Mouse (Mus musculus) heart, postnatal 10 days (tissue): Measurements from ENCODE around the gene Phf10. TPM values are rescaled to one million over a fixed set of nuclear protein-coding genes. Genes with fewer than 3 reads are reported as not detected.
"Not testable (repeated sequence)": the region's sequence is repeated elsewhere in the genome, so short reads cannot be mapped to it uniquely, and the experiment has no call there.

Source experiments
- DNase-seq, 2 experiments: peaks; one replicate each; pipeline ENCODE4 v3.0.0; 2021
- intact Hi-C: fragments of 180-260 bp; cut with DNase I; formaldehyde crosslinking; loops from one replicate; pipeline ENCODE4 v1.15.1; 2025
- total RNA-seq, 2 experiments: library from RNA; stranded (reverse); gene quantifications; 2 replicates each; pipeline ENCODE4 v1.2.3; 2021

Phf10 gene
- total RNA-seq = 10 to 100 TPM; 60.4 to 61.3 TPM

GRCm38 (mm10) chr17:14960951-14961556 is at the start of gene Phf10:
TSS of gene Phf10 (minus strand) at chr17:14961273.
- intact Hi-C loops = not testable (repeated sequence)
- peak; percentile 59 to 64 for DNase-seq

DNA sequence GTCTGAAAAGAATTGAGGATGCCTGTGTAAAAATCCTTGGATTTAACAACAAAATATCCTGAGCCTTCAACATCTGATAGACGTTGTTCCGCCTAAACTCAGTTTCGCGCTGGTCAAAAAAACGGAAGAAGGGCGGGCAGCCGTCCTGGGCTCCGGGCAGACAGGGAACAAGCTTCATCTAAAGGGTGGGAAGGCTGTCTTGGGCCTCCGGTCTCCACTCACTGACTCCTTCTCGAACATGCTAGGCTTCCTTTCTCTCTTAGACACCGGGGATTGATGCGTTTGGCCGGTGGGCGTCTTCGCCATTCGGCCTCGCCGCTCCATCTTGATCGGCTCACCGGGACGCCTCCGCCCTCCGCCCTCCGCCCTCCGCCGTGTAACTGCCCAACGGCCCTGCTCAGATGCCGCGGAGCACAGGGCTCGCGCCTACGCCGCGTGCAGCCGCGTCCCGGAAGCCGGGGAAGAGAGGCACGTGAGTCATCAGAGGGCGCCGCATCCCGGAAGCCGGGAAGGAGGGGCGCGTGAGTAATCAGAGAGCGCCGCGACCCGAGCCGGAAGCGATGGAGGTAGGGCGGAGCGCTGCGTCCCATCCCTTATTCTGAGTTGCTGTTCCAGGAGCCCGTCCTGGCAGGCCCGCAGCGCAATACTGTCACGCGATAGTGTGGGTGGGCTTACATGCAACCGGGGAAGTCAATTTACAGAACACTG is 48.8 kb upstream of the Phf10 start, which contains the start of gene Gm3435:
Gene Gm3435, plus strand, starts transcription at position 471 of the 708 bp plus-strand sequence.
- not testable (repeated sequence) for DNase-seq

GRCm38 (mm10) chr17:15009088-15009487 is 48.0 kb upstream of the Phf10 start:
- intact Hi-C loops, DNase-seq: not testable (repeated sequence)

More for the DNA sequence above, 48.8 kb upstream of the Phf10 start, which contains the start of gene Gm3435:
- intact Hi-C loops = not testable (repeated sequence)

DNA sequence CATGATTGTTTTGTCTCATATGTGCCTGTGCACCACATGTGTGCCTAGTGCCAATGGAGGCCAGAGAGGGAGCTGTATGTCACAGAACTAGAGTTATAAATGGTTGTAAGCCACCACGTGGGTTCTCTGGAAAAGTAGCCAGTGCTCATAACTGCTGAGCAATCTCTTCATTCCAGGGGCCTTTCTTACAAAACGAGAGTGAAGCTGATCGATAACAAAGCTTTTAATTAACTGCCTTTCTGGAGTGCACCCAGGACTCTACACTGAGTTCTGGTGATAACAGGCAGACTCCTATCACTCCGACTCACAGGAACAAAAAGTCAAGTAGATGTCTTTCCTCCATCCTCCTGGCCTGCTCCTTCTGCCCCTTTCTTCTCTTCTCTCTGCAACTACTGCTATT is 39.0 kb upstream of the Phf10 start:
- intact Hi-C loops, DNase-seq: not testable (repeated sequence)

DNA sequence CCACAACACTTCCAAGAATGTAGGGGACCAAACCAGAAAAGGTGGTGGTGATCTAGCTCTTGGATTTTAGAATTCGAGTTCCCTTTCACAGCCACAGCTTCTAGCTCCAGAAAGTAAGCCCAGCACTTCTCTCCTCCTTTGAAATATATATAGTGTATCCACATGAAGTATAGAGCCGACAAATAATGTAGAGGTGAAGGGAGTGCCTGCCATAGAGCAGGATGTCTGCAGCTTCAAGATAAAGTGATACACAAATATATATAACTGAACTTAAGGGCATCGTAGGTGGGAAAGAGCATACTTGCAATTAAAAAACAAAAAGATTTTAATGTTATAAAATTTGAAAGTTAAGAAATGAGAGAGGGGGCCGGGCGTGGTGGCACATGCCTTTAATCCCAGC is 33.1 kb upstream of the Phf10 start:
- DNase-seq, intact Hi-C loops: not testable (repeated sequence)

DNA sequence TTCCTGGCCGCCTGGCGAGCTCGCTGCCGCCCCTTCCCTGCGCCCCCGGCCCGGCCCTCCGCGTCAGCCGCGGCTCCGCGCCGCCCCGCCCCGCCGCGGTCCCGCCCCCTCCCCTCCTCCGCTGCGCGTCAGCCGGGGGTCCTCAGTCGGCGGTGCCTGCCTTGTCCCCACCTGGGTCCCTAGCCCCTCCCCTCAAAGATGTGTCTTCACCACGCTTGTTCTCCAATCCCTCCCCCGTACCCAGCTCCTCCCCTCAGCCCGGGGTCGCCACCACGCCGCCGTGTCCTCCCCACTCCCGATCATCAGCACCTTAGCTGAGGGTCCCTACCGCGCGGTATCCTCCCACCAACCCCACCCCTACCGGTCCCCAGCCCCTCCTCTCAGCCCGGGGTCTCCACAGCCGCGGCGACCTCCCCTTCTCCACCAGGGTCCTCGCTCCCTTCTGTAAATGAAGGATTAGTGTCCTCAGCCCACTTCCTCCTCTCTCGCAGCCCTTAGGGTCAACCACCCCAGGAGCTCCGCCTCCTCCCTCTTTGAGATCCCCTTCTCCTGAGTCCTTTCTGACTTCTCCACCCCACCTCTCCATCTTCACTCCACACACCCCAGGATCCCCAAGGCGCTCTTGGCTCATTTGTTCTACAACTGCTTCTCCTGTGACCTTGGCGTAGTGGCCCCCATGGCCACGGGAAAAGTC is 32.2 kb upstream of the Phf10 start:
- DNase-seq, intact Hi-C loops: not testable (repeated sequence)

- DNase-seq, intact Hi-C loops: not testable (repeated sequence)
These were observed 31.6 kb upstream of the Phf10 start for GRCm38 (mm10) chr17:14992522-14993138.

- DNase-seq = peak in 1 of 2 experiments; percentile 5
These were observed 29.1 kb upstream of the Phf10 start for GRCm38 (mm10) chr17:14990116-14990702.

GRCm38 (mm10) chr17:14978362-14979038 is 17.4 kb upstream of the Phf10 start, which contains the start of the genes 9030025P20Rik and Gm3417:
TSS of gene 9030025P20Rik (plus strand) at chr17:14978468.
TSS of gene Gm3417 (minus strand) at chr17:14978790.
- DNase-seq, intact Hi-C loops: not testable (repeated sequence)

More at GRCm38 (mm10) chr17:14990116-14990702, 29.1 kb upstream of the Phf10 start:
- intact Hi-C loops = not testable (repeated sequence)

- intact Hi-C loops, DNase-seq: not testable (repeated sequence)
These were observed 16.8 kb upstream of the Phf10 start for GRCm38 (mm10) chr17:14977718-14978361.

DNA sequence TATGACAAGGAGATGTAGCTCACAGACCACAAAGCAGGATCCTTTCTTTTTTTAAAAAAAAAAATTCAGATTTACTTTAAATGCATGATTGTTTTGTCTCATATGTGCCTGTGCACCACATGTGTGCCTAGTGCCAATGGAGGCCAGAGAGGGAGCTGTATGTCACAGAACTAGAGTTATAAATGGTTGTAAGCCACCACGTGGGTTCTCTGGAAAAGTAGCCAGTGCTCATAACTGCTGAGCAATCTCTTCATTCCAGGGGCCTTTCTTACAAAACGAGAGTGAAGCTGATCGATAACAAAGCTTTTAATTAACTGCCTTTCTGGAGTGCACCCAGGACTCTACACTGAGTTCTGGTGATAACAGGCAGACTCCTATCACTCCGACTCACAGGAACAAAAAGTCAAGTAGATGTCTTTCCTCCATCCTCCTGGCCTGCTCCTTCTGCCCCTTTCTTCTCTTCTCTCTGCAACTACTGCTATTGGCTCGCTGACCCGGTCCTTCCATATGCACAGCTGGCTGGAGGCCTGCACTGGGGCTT is 7.4 kb upstream of the Phf10 start:
- DNase-seq, intact Hi-C loops: not testable (repeated sequence)

DNA sequence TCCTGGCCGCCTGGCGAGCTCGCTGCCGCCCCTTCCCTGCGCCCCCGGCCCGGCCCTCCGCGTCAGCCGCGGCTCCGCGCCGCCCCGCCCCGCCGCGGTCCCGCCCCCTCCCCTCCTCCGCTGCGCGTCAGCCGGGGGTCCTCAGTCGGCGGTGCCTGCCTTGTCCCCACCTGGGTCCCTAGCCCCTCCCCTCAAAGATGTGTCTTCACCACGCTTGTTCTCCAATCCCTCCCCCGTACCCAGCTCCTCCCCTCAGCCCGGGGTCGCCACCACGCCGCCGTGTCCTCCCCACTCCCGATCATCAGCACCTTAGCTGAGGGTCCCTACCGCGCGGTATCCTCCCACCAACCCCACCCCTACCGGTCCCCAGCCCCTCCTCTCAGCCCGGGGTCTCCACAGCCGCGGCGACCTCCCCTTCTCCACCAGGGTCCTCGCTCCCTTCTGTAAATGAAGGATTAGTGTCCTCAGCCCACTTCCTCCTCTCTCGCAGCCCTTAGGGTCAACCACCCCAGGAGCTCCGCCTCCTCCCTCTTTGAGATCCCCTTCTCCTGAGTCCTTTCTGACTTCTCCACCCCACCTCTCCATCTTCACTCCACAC is 583 bp upstream of the Phf10 start:
- DNase-seq, intact Hi-C loops: not testable (repeated sequence)

GRCm38 (mm10) chr17:14960520-14960919 is 553 bp downstream of the Phf10 start:
- intact Hi-C loops = no loop called here
- peak; percentile 26 to 42 for DNase-seq

- intact Hi-C loops = no loop called here
- peak in 1 of 2 experiments; percentile 17 for DNase-seq
These were observed 1.1 kb downstream of the Phf10 start for GRCm38 (mm10) chr17:14959979-14960378.

DNA sequence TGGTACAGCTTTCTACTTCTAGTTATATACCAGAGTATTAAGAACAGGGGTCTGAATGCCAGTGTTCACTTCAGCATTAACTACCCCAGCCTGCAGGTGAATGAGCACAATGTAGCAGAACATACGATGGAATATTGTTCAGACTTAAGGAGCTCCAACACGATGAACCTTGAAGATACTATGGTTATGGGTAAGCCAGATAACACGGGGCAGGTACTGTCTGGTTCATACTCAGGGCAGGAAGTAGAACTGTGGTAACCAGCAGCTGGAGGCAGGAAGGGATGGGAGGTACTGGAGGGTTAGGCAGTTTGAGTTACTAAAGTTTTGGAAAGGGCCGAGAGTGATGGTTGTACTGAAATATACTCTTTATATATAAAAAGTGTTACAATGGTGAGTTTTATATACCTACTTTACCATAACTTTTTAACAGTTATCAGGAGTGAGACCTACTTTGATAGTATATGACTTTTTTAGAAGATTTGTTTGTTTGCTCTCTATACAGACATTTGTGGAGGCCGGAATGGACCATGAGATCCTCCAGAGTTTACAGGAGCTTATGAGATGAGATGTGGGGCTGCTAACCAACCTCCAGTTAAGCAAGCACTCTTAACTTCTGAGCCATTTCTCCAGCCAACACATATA is 2.3 kb downstream of the Phf10 start:
- DNase-seq = no peak
- intact Hi-C loops = no loop called here

DNA sequence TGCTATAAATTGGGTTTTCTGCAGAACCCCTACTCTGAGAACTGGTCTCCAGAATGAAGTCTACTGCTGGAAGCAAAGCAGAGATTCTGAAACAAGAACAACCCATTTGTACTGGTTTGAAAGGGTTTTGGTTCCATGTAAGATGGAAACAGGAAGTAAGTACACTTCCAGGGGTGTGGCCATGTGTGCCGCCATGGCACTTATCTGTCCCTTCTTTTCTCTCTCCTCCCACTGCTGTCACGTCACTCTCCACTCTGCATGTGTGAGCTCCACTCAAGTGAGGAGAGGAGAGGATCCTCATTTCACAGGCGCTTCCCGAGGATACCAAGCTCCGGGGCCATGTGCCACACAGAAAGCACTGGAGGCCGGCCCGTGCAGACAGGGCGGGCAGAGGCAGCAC is 7.6 kb downstream of the Phf10 start:
- intact Hi-C loops = no loop called here
- DNase-seq = peak in 1 of 2 experiments; percentile 11

GRCm38 (mm10) chr17:14949161-14949827 is 11.8 kb downstream of the Phf10 start:
- intact Hi-C loops = no loop called here
- no peak for DNase-seq
